Mouse (Mus musculus) spleen, postnatal 14 days (tissue): Measurements from ENCODE around the gene Ireb2.
"Not testable (repeated sequence)": the region's sequence is repeated elsewhere in the genome, so short reads cannot be mapped to it uniquely, and the experiment has no call there.

Experiments used
- DNase-seq, 2 experiments: peaks; one replicate each; pipeline ENCODE4 v3.0.0; 2021 to 2022; ENCODE audit warnings: low spot score in 2 of 2

Ireb2 gene

DNA sequence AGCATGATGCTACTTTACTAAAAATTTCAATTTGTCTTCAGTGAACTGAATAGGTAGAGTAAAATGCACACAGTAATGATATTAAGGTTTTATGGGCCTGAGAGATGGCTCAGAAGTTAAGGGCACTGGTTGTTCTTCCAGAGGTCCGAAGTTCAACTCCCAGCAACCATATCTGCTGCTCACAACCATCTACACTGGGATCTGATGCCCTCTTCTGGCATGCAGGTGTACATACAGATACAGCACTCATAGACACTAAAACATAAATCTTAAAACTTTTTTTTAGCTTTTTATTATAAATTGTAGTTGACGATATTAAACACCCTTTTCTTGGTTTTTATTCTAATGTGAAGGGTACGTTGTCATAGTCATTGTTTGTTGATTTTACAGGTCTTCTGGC, 33.5 kb downstream of the Ireb2 start:
- DNase-seq, result no peak

DNA sequence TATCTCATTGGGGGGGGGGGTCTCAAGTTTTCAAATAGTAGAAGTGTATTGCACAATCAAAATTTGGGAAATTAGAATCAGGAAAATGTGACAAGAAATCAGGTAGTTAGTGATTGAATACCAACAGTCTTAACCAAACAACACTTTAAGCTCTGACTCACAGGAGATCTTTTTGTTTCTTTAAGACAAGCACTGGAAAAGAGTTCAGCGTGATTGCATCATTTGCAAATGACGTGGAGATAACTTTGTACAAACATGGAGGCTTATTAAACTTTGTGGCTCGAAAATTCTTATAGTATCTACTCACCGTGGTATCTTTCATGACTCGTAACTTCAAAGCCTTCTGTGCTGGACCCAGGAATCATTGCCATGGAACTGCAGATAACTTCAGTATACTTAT, 45.9 kb downstream of the Ireb2 start:
- DNase-seq, result no peak

DNA sequence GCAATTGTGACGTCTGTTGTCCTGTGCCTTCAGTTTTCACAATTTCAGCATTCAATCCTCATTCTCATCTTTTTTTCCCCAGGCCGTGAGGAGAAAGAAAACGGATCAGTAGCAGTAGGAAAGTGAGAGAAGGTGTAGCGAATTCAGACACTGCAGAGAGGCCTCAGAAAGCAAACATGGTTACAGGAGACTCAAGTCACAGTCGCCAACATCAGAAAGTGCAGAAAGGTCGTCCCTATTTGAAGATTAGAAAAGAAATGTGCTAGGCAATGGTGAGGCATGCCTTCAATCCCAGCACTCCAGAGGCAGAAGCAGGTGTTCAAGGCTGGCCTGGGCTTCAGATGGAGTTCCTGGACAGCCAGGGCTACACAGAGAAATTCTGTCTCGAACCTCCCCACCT, 52.0 kb downstream of the Ireb2 start:
- DNase-seq, result no peak

DNA sequence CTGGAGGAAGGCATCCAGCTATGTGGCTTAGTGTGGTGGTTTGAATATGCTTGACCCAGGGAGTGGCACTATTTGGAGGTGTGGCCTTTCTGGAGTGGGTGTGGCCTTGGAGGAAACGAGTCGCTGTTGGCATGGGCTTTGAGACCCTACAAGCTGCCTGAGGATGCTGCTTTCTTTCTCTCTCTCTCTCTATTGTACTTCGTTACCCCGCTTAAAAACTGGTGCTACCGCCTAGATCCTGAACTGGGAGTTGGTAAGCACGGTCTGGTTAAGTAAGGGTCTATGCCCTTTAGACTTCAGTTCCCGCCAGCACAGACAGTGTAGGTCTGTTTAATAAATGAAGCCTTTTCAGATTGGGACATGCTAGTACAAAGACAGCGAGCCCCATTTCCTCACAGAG, 52.8 kb downstream of the Ireb2 start:
- DNase-seq, result no peak

DNA sequence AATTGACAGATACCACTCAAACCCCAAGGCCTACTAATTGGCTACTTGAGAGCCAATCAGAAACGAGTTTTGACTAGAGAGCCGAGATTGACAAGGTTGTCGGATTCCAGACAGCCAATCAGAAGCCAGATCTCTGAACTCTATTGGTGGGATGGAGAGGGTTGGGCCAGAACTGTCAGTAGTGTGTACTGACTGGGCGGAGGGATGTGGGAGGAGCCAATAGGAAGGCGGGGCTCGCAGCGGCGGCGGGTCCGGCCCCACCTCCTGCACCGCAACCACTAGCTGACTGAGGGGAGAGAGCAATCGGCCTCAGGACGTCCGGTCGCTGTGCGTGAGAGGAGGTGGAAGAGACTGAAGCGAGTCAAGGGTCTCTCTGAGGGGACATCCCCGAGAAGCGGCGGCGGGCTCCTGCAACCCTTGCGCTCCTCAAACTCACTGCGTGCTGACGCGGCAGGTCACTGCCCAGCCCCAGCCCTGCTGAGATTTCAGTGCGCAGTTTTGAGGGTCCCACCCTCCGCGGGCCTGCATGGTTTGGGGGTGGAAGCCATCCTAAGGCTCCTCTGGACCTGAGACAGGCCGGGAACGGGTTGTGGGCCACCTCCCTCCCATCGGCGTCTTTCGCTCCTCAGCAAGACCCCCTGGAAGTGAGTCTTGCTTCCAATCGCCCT, 53.6 kb downstream of the Ireb2 start, which contains the start of gene Hykk:
TSS of gene Hykk (plus strand) at position 274 of the 668 bp plus-strand sequence.
- peak; percentile 54 to 67 for DNase-seq

DNA sequence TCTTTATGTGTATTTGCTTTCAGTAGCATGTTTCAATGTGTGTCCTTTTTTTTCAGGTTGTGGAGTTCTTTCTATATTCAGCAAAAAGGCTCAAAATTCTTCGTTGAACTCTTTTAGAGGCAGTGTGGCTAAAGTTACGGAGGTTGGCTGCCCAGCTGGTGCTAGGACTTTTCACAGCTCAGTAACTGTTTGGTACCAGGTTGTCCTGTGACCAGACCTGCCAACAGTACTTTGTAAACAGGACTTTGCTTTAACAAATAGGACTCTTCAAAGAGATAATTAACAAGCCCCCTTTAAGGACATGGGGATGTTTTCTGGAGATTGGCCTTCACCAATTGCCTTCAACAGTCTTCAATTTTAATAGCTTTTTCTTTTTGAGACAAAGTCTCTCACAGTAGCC, 54.6 kb downstream of the Ireb2 start:
- DNase-seq, result no peak

DNA sequence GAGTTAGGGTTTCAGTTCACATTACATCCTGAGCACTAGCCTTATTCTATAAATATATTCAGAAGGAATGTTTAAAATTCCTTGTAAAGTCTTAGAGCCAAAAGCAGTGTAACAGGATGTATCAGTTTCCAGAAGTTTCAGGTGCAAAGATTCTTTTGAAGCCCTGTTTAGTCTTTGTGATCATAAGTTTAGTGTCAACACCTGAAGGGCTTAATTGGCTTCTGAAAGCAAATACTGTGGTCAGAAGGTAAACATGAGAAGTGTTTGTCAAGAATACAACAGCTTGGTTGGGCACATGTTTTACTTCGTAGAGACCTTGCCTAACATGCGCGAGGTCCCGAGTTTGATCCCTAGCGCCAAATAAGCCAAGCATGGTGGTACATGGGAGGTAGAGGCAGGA, 55.2 kb downstream of the Ireb2 start:
- no peak for DNase-seq

DNA sequence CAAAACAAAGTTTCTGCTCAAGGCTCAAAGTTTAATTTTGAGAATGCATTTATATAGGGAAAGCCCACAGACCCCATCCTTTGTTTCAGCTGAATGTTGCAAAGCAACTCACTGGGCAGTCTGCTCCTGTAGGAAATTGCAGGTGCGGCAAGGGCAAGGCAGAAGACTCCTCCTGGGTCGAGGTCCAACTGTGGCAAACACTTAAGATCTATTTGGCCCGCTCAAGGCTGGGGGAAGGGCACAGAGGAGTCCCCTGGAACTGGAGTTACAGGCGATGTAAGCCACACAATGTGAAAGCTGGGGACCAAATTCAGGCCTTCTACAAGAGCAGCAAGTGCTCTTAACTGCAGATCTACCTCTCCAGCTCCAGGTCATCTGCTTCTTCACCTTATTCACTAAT, 56.4 kb downstream of the Ireb2 start:
- no peak for DNase-seq

DNA sequence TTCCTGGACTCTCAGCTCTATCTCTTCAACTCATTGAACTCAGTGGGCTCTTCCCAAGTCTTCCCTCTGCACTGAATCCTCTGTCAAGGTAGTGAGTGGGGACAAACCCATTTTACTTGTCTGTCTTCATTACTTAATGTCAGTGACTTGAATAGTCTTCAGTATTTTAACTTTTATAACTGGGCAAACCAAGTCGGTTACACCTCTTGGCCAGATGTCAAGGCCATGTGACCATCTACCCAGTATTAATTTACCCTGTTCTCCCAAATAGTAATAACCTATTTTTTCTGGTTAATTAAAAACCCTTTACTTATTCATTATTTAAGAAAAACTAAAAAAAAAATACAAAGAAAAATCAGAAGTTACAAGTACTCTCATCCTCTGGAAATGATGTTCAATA, 67.2 kb downstream of the Ireb2 start:
- no peak for DNase-seq

DNA sequence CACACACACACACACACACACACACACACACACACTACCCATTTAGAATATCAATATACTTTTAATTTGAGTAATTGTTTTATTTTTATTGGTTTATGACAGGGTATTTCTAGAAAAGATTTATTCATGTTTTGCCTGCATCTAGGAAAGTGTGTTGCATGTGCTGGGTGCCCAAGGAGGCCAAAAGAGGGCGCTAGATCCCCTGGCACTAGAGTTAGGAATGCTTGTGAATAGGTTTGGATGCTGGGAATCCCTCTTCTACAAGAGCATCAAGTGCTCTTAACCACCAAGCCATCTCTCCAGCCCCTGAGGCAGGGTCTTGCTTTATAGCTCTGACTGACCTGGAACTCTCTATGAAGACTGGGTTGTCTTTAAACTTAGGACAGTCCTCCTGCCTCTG, 68.2 kb downstream of the Ireb2 start:
- DNase-seq, result no peak

DNA sequence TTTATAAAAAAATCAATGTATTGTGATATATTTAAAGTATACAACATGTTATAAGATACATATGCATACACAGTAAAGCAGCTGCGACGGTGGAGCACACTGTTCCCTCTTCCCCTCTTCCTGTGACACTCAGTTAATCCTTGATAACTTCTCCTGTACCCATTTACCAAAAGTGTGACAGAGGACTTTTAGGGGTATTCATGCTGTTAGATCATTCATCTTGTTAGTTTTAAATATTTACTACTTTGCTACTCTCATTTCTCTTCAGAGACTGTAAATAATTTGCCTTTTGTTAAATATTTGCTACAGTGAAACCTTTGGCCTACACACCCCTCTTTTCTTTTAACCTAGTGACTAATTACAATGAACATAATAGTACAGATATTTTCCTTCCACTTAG, 68.8 kb downstream of the Ireb2 start:
- no peak for DNase-seq

DNA sequence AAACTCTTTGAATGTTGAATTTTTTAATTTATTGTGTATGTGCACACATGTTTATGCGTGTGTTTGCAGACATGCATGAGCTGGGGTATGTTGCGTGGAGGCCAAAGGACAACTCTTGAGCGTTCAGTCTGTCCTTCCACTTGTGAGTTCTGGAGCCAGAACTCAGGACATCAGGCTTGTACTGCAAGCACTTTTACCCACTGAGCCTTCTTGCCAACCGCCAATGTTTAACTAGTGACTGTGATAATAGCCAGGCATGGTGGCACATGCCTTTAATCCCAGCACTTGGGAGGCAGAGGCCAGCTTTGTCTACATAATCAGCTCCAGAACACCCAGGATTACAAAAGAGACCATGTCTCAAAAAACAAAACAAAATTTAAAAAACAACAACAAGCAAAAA, 78.5 kb downstream of the Ireb2 start:
- DNase-seq, result no peak

DNA sequence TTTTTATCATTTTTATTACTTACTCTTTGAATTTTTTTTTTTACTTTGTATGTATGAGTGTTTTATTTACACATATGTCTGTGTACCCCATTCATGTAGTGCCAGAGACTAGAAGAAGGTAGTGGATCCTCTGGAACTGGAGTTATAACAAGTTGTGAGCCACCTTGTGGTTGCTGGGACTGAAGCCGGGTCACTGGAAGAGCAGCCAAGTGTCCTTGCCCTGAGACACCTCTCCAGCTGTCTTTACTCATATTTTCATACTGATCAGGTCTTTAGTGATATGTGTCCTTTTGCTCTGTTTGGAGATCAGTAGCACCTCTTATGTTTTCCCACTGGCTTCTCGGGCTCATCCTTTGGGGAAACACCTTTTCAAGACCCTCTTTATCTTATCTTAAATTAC, 80.9 kb downstream of the Ireb2 start:
- no peak for DNase-seq

DNA sequence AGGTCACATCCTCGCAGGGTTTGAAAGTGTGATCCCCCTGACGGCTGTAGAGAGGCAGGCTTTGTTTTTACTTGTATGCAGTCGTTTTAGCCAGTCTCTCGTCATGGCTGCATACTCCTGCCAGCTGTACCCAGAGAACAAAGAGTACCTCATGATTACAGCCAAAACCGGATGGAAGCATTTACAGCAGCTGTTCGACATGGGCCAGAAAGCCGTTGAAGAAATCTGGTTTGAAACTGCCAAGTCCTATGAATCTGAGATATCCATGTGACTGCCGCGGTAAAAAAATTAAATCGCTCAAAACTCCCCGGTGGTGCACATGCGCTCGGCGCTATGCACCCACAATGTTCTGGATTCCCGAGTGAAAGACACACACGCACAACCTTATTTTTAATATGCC, 82.7 kb downstream of the Ireb2 start:
- DNase-seq, result no peak

DNA sequence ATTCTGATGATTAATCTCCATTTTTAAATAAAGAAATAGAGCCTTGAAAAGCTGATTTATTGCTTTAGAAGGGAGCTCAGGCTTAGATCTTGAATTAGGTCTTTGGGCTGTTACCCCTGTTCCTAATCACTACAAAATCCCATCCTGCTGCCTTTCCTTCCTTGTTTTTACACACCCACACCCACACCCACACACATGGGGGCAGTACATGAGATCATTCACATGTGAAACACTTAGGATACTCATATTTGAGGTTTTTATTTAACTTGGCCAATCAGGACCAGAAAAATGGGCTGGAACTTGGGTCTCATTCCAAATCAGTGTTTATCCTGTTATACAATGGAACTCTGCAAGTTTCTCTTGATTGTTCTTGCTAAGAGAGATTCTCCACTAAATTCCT, 85.9 kb downstream of the Ireb2 start:
- DNase-seq, result no peak

DNA sequence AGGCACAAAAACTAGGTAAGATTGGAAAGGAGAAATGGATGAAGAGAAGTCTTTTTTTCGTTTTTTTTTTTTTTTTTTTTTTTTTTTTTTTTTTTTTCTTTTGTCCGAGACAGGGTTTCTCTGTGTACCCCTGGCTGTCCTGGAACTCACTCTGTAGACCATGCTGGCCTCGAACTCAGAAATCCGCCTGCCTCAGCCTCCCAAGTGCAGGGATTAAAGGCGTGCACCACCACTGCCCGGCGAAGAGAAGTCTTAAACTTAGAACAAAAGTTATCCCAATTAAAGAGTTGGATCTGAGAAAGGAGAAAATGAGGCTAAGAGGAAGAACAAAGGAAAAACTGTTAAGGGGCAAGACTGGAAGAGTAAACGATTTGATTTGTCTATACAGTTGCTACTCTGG, 86.6 kb downstream of the Ireb2 start:
- DNase-seq, result not testable (repeated sequence)

DNA sequence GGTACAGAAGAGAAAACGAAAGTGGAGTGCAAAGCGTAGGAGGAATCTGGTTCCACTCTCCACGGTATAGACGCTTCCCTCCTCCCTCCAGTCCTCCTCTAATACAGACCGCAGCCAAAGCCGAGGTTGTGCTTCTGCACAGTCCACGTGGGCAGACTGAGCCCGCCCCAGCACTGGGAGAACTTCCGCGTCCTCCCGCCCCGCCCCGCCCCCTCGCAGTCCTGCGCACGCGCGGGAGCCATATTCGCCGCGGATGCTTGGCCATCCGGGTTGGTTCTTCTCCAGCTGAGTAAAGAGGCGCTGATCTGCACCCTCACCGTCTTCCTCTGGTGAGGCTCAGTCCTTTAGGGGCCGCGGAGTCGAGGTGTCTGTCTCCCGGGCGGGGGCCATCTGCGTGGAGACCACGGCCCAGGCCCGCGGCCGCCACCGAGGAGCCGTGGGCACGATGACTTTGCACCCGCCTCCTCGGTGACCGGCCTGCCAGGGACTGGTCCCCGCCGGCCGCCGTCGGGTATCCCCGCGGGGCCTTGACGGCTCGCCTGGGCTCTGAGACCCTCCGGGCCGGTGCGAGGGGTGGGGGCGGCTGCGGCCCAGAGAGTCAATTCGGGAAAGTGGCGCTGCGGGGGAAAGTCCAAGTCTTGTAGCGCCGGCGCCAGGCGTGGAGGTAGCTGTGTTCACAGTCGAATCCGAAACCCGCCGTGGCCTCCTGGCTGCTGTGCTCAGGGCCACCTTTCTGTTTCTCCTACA, 87.2 kb downstream of the Ireb2 start, which contains the start of the genes Psma4 and AY074887:
TSS of gene Psma4 (plus strand) at position 216 of the 747 bp plus-strand sequence.
TSS of gene AY074887 (minus strand) at position 424 of the 747 bp plus-strand sequence.
- DNase-seq, result peak; percentile 81 to 84

DNA sequence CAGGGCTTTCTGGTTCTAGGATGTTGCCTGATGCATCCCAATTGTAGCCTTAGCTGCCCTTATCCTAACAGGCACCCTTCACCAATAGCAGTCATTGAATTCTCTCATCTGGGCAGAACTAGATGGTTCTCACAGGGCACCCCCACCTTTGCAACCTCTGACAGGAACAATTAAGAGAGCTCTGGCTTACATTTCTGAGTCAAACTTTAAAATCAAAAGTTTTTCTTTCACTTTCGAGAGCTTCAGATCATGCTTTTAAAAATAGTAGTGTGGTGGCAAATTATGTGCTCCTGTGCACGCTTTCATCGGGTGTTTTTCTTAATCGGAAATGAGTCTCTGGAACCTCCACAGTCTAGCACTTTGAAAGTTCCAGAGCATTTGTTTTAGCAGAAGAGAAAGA, 97.5 kb downstream of the Ireb2 start:
- DNase-seq, result no peak
